Mouse (Mus musculus) midbrain, embryonic 12.5 days (tissue): ENCODE measurements around the gene Pifo. TPM values are rescaled to one million over a fixed set of nuclear protein-coding genes. Genes with fewer than 3 reads are reported as not detected.
"Not testable (repeated sequence)": the region's sequence is repeated elsewhere in the genome, so short reads cannot be mapped to it uniquely, and the experiment has no call there.

ENCODE experiments used
- ATAC-seq: fragments of 200-750 bp; cut with Nextera tagmentation; 2 replicates; pipeline ENCODE4 v1.8.0; 2017; ENCODE audit warnings: low read depth, moderate TSS enrichment, moderate library complexity; ENCODE audit not compliant: low FRiP score
- H3K27ac ChIP-seq: fragments of 300-500 bp; sonication (generic); replicated peaks from 2 replicates; pipeline ENCODE4 v1.5.1; 2016; ENCODE audit warnings: mild to moderate bottlenecking
- H3K27me3 ChIP-seq: fragments of 300-500 bp; sonication (generic); 2 replicates; pipeline ENCODE4 v1.6.1; 2016; ENCODE audit warnings: mild to moderate bottlenecking
- H3K36me3 ChIP-seq: fragments of 300-500 bp; sonication (generic); 2 replicates; pipeline ENCODE4 v1.6.1; 2016
- H3K4me1 ChIP-seq: fragments of 300-500 bp; sonication (generic); 2 replicates; pipeline ENCODE4 v1.6.1; 2016
- H3K4me2 ChIP-seq: fragments of 300-500 bp; sonication (generic); replicated peaks from 2 replicates; pipeline ENCODE4 v1.6.1; 2016; ENCODE audit warnings: mild to moderate bottlenecking, moderate library complexity
- H3K4me3 ChIP-seq: fragments of 300-500 bp; sonication (generic); 2 replicates; pipeline ENCODE4 v1.5.1; 2016; ENCODE audit warnings: mild to moderate bottlenecking
- H3K9ac ChIP-seq: fragments of 300-500 bp; sonication (generic); replicated peaks from 2 replicates; pipeline ENCODE4 v1.6.1; 2016; ENCODE audit warnings: mild to moderate bottlenecking, moderate library complexity
- H3K9me3 ChIP-seq: fragments of 300-500 bp; sonication (generic); 2 replicates; pipeline ENCODE4 v1.6.1; 2016; ENCODE audit warnings: mild to moderate bottlenecking
- WGBS: fragments of 180-500 bp; shearing (Covaris S2); methylation state at CpG from one replicate; pipeline ENCODE4 v1.1.7; 2016; 5-methylcytosine and 5-hydroxymethylcytosine counted together
- polyA plus RNA-seq: library from polyadenylated mRNA; unstranded; fragments of >200 nt; fragmentation: Nextera tagmentation; extraction: Ambion mirVana; gene quantifications from 2 replicates; pipeline ENCODE4 v1.2.1, GENCODE M21; 2016

Pifo gene
- 0.34 and 0.71 TPM in 2 replicates for polyA plus RNA-seq

- no peaks in the 10 kb centered on the region for H3K9me3 ChIP-seq
- no peaks in the 10 kb centered on the region for H3K27me3 ChIP-seq
- H3K27ac ChIP-seq: no peak within 1 kb of the TSS
- H3K9ac ChIP-seq: no peak within 1 kb of the TSS
- WGBS: 92% methylated on average over 2 of the region's 2 CpGs
- no peak for ATAC-seq
- H3K4me2 ChIP-seq: no peak within 1 kb of the TSS
- H3K4me3 ChIP-seq: no peak within 1 kb of the TSS
- no peaks in the 10 kb centered on the region for H3K36me3 ChIP-seq
- H3K4me1 ChIP-seq: no peaks in the 10 kb centered on the region
Observed at GRCm38 (mm10) chr3:106014546-106014945, at the start of gene Pifo. TSS of gene Pifo (minus strand) at chr3:106014646.

- WGBS: 72% methylated on average over 3 of the region's 3 CpGs
- no peaks in the 10 kb centered on the region for H3K36me3 ChIP-seq
- H3K27ac ChIP-seq: no peak overlapping the region
- no peaks in the 10 kb centered on the region for H3K4me1 ChIP-seq
- no peak overlapping the region for H3K9ac ChIP-seq
- H3K27me3 ChIP-seq: no peaks in the 10 kb centered on the region
- ATAC-seq: no peak
- H3K4me3 ChIP-seq: no peak overlapping the region
- H3K4me2 ChIP-seq: no peak overlapping the region
- no peaks in the 10 kb centered on the region for H3K9me3 ChIP-seq
Observed at GRCm38 (mm10) chr3:106057966-106058365, 43.5 kb upstream of the Pifo start.

GRCm38 (mm10) chr3:106051896-106052295 lies 37.5 kb upstream of the Pifo start:
- 74% methylated on average over 18 of the region's 18 CpGs for WGBS
- H3K4me3 ChIP-seq: no peak overlapping the region
- H3K9ac ChIP-seq: no peak overlapping the region
- H3K27me3 ChIP-seq: no peaks in the 10 kb centered on the region
- H3K4me1 ChIP-seq: no peaks in the 10 kb centered on the region
- no peak for ATAC-seq
- H3K4me2 ChIP-seq: no peak overlapping the region
- H3K36me3 ChIP-seq: no peaks in the 10 kb centered on the region
- no peak overlapping the region for H3K27ac ChIP-seq
- H3K9me3 ChIP-seq: no peaks in the 10 kb centered on the region

- no peaks in the 10 kb centered on the region for H3K4me1 ChIP-seq
- H3K9ac ChIP-seq: no peak overlapping the region
- WGBS: 83% methylated on average over 2 of the region's 2 CpGs
- H3K27ac ChIP-seq: no peak overlapping the region
- H3K4me3 ChIP-seq: no peak overlapping the region
- no peak for ATAC-seq
- H3K36me3 ChIP-seq: no peaks in the 10 kb centered on the region
- H3K27me3 ChIP-seq: no peaks in the 10 kb centered on the region
- no peaks in the 10 kb centered on the region for H3K9me3 ChIP-seq
- no peak overlapping the region for H3K4me2 ChIP-seq
Observed at GRCm38 (mm10) chr3:106040306-106040705, 25.9 kb upstream of the Pifo start.

- H3K9ac ChIP-seq: no peak within 1 kb of the TSS
- no peak within 1 kb of the TSS for H3K27ac ChIP-seq
- H3K27me3 ChIP-seq: no peaks in the 10 kb centered on the region
- 91% methylated on average over 1 of the region's 1 CpGs for WGBS
- no peak for ATAC-seq
- no peaks in the 10 kb centered on the region for H3K36me3 ChIP-seq
- no peak within 1 kb of the TSS for H3K4me3 ChIP-seq
- H3K9me3 ChIP-seq: no peaks in the 10 kb centered on the region
- H3K4me2 ChIP-seq: no peak within 1 kb of the TSS
- no peaks in the 10 kb centered on the region for H3K4me1 ChIP-seq
Observed at GRCm38 (mm10) chr3:106032781-106033180, 18.3 kb upstream of the Pifo start, which contains the start of gene Chil5. TSS of gene Chil5 (minus strand) at chr3:106032814.

GRCm38 (mm10) chr3:106024135-106024534 lies 9.7 kb upstream of the Pifo start:
- no peaks in the 10 kb centered on the region for H3K4me1 ChIP-seq
- H3K27ac ChIP-seq: no peak overlapping the region
- WGBS: 89% methylated on average over 2 of the region's 2 CpGs
- H3K9ac ChIP-seq: no peak overlapping the region
- no peak overlapping the region for H3K4me2 ChIP-seq
- H3K9me3 ChIP-seq: no peaks in the 10 kb centered on the region
- no peaks in the 10 kb centered on the region for H3K36me3 ChIP-seq
- no peak overlapping the region for H3K4me3 ChIP-seq
- H3K27me3 ChIP-seq: no peaks in the 10 kb centered on the region
- ATAC-seq: no peak

- no peak for ATAC-seq
- H3K9ac ChIP-seq: no peak overlapping the region
- no peaks in the 10 kb centered on the region for H3K36me3 ChIP-seq
- no peaks in the 10 kb centered on the region for H3K4me1 ChIP-seq
- no peak overlapping the region for H3K4me3 ChIP-seq
- no peak overlapping the region for H3K27ac ChIP-seq
- no peaks in the 10 kb centered on the region for H3K27me3 ChIP-seq
- H3K9me3 ChIP-seq: no peaks in the 10 kb centered on the region
- H3K4me2 ChIP-seq: no peak overlapping the region
Observed at GRCm38 (mm10) chr3:106021840-106022239, 7.4 kb upstream of the Pifo start.

- not testable (repeated sequence) for H3K27me3 ChIP-seq, ATAC-seq, H3K4me2 ChIP-seq, H3K9me3 ChIP-seq, H3K4me1 ChIP-seq, H3K4me3 ChIP-seq, H3K9ac ChIP-seq, H3K36me3 ChIP-seq, H3K27ac ChIP-seq
- WGBS: 75% methylated on average over 10 of the region's 10 CpGs
Observed at GRCm38 (mm10) chr3:106003360-106003759, 11.1 kb downstream of the Pifo start.

- peak; percentile 92 for ATAC-seq
- peak overlapping the region; percentile 48 for H3K4me2 ChIP-seq
- H3K27me3 ChIP-seq: no peaks in the 10 kb centered on the region
- H3K27ac ChIP-seq: no peak overlapping the region
- peaks cover 8% of the 10 kb centered on the region for H3K4me1 ChIP-seq
- 20% methylated on average over 17 of the region's 17 CpGs for WGBS
- H3K9ac ChIP-seq: no peak overlapping the region
- H3K36me3 ChIP-seq: no peaks in the 10 kb centered on the region
- H3K4me3 ChIP-seq: peak overlapping the region; percentile 22; the same call in 1 of the 2 replicates
- H3K9me3 ChIP-seq: no peaks in the 10 kb centered on the region
Observed at GRCm38 (mm10) chr3:106001416-106002370, 12.8 kb downstream of the Pifo start.

- H3K27ac ChIP-seq: no peak overlapping the region
- H3K27me3 ChIP-seq: no peaks in the 10 kb centered on the region
- no peaks in the 10 kb centered on the region for H3K36me3 ChIP-seq
- no peaks in the 10 kb centered on the region for H3K9me3 ChIP-seq
- peak overlapping the region; percentile 48 for H3K4me2 ChIP-seq
- H3K9ac ChIP-seq: no peak overlapping the region
- WGBS: 15% methylated on average over 11 of the region's 11 CpGs
- peaks cover 8% of the 10 kb centered on the region for H3K4me1 ChIP-seq
- peak overlapping the region; percentile 22; the same call in 1 of the 2 replicates for H3K4me3 ChIP-seq
- peak; percentile 59 for ATAC-seq
Observed at GRCm38 (mm10) chr3:106000707-106001375, 13.6 kb downstream of the Pifo start.

GRCm38 (mm10) chr3:105994730-105995129 lies 19.7 kb downstream of the Pifo start:
- no peak overlapping the region for H3K4me3 ChIP-seq
- H3K9me3 ChIP-seq: no peaks in the 10 kb centered on the region
- no peaks in the 10 kb centered on the region for H3K36me3 ChIP-seq
- H3K4me2 ChIP-seq: no peak overlapping the region
- H3K27me3 ChIP-seq: no peaks in the 10 kb centered on the region
- no peak overlapping the region for H3K9ac ChIP-seq
- no peaks in the 10 kb centered on the region for H3K4me1 ChIP-seq
- WGBS: 81% methylated on average over 2 of the region's 2 CpGs
- H3K27ac ChIP-seq: no peak overlapping the region
- ATAC-seq: no peak

- Histone ChIP-seq H3K4me2 (no peak overlapping the region), H3K9me3 (no peaks in the 10 kb centered on the region), H3K9ac (no peak overlapping the region), H3K4me3 (no peak overlapping the region), H3K27ac (no peak overlapping the region), H3K27me3 (no peaks in the 10 kb centered on the region), H3K36me3 (no peaks in the 10 kb centered on the region), H3K4me1 (no peaks in the 10 kb centered on the region)
- WGBS: 33% methylated on average over 4 of the region's 4 CpGs
- peak; percentile 38; the same call in 1 of the 2 replicates for ATAC-seq
Observed at GRCm38 (mm10) chr3:105991653-105992283, 22.7 kb downstream of the Pifo start.
